Mouse (Mus musculus): Measurements from ENCODE around the gene 4921539E11Rik. TPM values are rescaled to one million over a fixed set of nuclear protein-coding genes. Genes with fewer than 3 reads are reported as not detected.

The 4921539E11Rik gene
- polyA plus RNA-seq, 1 experiment from 2014 or later = not detected

DNA sequence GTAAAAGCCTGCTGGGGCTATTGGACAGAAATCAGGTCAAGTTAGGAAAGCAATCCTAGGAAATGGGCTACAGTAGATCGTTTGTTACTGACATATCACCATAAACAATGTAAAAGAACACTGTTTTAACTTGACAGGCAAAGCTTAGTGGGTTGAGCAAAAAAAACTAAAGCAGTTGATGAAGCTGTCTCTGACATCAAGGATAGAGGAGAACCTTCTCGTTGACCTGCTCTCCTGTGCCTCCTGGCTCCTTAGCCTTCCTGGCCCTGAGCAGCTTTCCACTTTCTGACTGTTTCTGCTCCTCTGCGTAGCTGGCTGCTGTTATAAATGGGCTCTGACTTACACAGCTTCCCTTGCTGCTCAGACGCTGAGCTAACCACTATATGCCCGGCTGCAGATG, 27.3 kb downstream of the 4921539E11Rik start:
- Histone ChIP-seq H3K36me3 (ENCODE audit: control insufficient read depth, insufficient read depth, low read length) (no peaks in the 10 kb centered on the region), H3K4me3 (ENCODE audit: low read depth, low read length) (no peak overlapping the region), H3K27me3 (replicated peaks; ENCODE audit: control insufficient read depth, insufficient read depth, low read length) (no peaks in the 10 kb centered on the region), H3K27ac (ENCODE audit: low read depth, low read length) (no peak overlapping the region), H3K9me3 (ENCODE audit: control insufficient read depth, low read length) (no peaks in the 10 kb centered on the region), H3K9ac (ENCODE audit: low read depth, low read length) (no peak overlapping the region), H3K4me1 (replicated peaks; ENCODE audit: control insufficient read depth, insufficient read depth, low read length) (no peaks in the 10 kb centered on the region), H3K4me2 (no peak overlapping the region)
- no peak for ATAC-seq (replicated peaks; ENCODE audit: low FRiP score)
- DNase-seq (ENCODE audit: low spot score) = no peak
- WGBS = 57% methylated on average over 5 of the region's 5 CpGs

DNA sequence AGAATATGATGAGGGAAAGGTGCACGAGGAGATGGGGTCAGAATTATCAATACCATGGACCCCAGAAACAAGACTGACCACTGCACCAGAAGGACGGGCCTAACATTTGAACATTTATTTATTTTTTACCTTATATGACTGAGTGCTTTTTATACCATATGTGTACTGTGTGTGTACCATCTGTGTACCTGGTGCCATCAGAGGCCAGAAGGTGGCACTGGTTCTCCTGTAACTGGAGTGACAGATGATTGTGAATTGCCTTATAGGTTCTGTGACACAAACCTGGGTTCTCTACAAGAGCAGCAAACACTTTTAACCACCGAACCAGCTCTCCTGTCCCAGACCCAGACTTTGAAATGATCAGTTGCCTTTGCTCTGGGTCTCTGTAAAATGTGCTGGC, 31.8 kb downstream of the 4921539E11Rik start:
- Histone ChIP-seq H3K9me3 (ENCODE audit: control insufficient read depth, low read length) (no peaks in the 10 kb centered on the region), H3K4me2 (no peak overlapping the region), H3K9ac (ENCODE audit: low read depth, low read length) (no peak overlapping the region), H3K4me1 (replicated peaks; ENCODE audit: control insufficient read depth, insufficient read depth, low read length) (no peaks in the 10 kb centered on the region), H3K27ac (ENCODE audit: low read depth, low read length) (no peak overlapping the region), H3K36me3 (ENCODE audit: control insufficient read depth, insufficient read depth, low read length) (no peaks in the 10 kb centered on the region), H3K4me3 (ENCODE audit: low read depth, low read length) (no peak overlapping the region), H3K27me3 (replicated peaks; ENCODE audit: control insufficient read depth, insufficient read depth, low read length) (no peaks in the 10 kb centered on the region)
- WGBS = 85% methylated on average over 3 of the region's 3 CpGs
- DNase-seq (ENCODE audit: low spot score) (no peak), ATAC-seq (replicated peaks; ENCODE audit: low FRiP score) (no peak)

DNA sequence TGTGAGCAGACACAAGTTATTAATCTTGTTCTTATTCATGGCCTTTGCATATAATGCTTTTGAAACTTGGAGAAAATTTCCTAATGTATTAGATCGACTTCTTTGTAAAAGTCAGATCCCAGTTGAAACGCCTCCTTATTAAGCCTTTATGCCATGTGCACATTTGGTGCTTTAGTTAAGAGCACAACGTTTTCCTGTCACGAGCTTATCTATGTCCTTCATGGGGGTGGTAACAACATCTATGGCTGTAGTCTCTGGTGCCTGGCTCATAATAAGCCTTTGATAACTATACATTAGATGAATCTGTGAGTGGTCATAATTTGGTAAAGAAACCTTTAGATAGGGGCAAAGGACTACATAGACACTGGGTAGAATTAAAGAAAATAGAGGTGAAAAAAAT, 36.8 kb downstream of the 4921539E11Rik start:
- H3K9me3 ChIP-seq (ENCODE audit: control insufficient read depth, low read length) = no peaks in the 10 kb centered on the region
- H3K36me3 ChIP-seq (ENCODE audit: control insufficient read depth, insufficient read depth, low read length) = no peaks in the 10 kb centered on the region
- H3K9ac ChIP-seq (ENCODE audit: low read depth, low read length) = no peak overlapping the region
- H3K4me1 ChIP-seq (replicated peaks; ENCODE audit: control insufficient read depth, insufficient read depth, low read length) = no peaks in the 10 kb centered on the region
- no peak for DNase-seq (ENCODE audit: low spot score)
- no peak overlapping the region for H3K4me3 ChIP-seq (ENCODE audit: low read depth, low read length)
- no peak overlapping the region for H3K4me2 ChIP-seq
- no peak overlapping the region for H3K27ac ChIP-seq (ENCODE audit: low read depth, low read length)
- no peaks in the 10 kb centered on the region for H3K27me3 ChIP-seq (replicated peaks; ENCODE audit: control insufficient read depth, insufficient read depth, low read length)
- peak; percentile 57; the same call in 1 of the 2 replicates for ATAC-seq (replicated peaks; ENCODE audit: low FRiP score)
- 53% methylated on average over 4 of the region's 4 CpGs for WGBS

- WGBS = 39% methylated on average over 6 of the region's 6 CpGs
- no peak for ATAC-seq (replicated peaks; ENCODE audit: low FRiP score)
- Histone ChIP-seq H3K4me2 (no peak overlapping the region), H3K4me1 (replicated peaks; ENCODE audit: control insufficient read depth, insufficient read depth, low read length) (no peaks in the 10 kb centered on the region), H3K9me3 (ENCODE audit: control insufficient read depth, low read length) (no peaks in the 10 kb centered on the region), H3K36me3 (ENCODE audit: control insufficient read depth, insufficient read depth, low read length) (no peaks in the 10 kb centered on the region), H3K27me3 (replicated peaks; ENCODE audit: control insufficient read depth, insufficient read depth, low read length) (no peaks in the 10 kb centered on the region), H3K27ac (ENCODE audit: low read depth, low read length) (no peak overlapping the region), H3K4me3 (ENCODE audit: low read depth, low read length) (no peak overlapping the region), H3K9ac (ENCODE audit: low read depth, low read length) (no peak overlapping the region)
- no peak for DNase-seq (ENCODE audit: low spot score)
Measured at GRCm38 (mm10) chr4:103249436-103250085, 41.1 kb downstream of the 4921539E11Rik start.

- Histone ChIP-seq H3K36me3 (ENCODE audit: control insufficient read depth, insufficient read depth, low read length) (no peaks in the 10 kb centered on the region), H3K4me1 (replicated peaks; ENCODE audit: control insufficient read depth, insufficient read depth, low read length) (no peaks in the 10 kb centered on the region), H3K4me2 (no peak overlapping the region), H3K9me3 (ENCODE audit: control insufficient read depth, low read length) (no peaks in the 10 kb centered on the region), H3K4me3 (ENCODE audit: low read depth, low read length) (no peak overlapping the region), H3K27ac (ENCODE audit: low read depth, low read length) (no peak overlapping the region), H3K9ac (ENCODE audit: low read depth, low read length) (no peak overlapping the region), H3K27me3 (replicated peaks; ENCODE audit: control insufficient read depth, insufficient read depth, low read length) (no peaks in the 10 kb centered on the region)
- no peak for ATAC-seq (replicated peaks; ENCODE audit: low FRiP score)
- DNase-seq (ENCODE audit: low spot score) = no peak
- WGBS = 91% methylated on average over 2 of the region's 2 CpGs
Measured at GRCm38 (mm10) chr4:103247813-103248212, 42.9 kb downstream of the 4921539E11Rik start.

DNA sequence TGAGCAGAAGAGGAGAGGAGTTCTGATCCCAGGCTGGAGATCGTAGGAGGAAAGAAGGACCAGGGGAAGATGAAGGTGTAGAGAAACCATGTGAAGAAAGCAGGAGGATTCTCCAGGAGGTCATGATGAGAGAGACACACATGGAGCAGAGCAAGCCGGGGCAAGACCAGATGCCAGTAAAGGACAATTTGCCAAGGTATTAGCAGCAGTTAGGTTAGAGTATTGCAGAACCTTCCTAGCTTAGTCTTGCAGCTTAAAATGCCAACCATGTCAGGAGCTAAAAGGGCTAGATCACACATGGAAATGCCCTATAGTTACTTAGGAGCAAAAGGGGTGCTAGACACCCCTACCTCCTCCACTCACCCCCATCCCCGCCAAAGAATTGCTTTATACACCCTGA, 43.4 kb downstream of the 4921539E11Rik start:
- 79% methylated on average over 3 of the region's 3 CpGs for WGBS

GRCm38 (mm10) chr4:103232156-103232555, 58.5 kb downstream of the 4921539E11Rik start:
- no peak overlapping the region for H3K27ac ChIP-seq (ENCODE audit: low read depth, low read length)
- no peak overlapping the region for H3K4me3 ChIP-seq (ENCODE audit: low read depth, low read length)
- ATAC-seq (replicated peaks; ENCODE audit: low FRiP score) (no peak), DNase-seq (ENCODE audit: low spot score) (no peak)
- 69% methylated on average over 2 of the region's 2 CpGs for WGBS
- H3K4me2 ChIP-seq = no peak overlapping the region
- no peaks in the 10 kb centered on the region for H3K4me1 ChIP-seq (replicated peaks; ENCODE audit: control insufficient read depth, insufficient read depth, low read length)
- H3K27me3 ChIP-seq (replicated peaks; ENCODE audit: control insufficient read depth, insufficient read depth, low read length) = no peaks in the 10 kb centered on the region
- H3K36me3 ChIP-seq (ENCODE audit: control insufficient read depth, insufficient read depth, low read length) = no peaks in the 10 kb centered on the region
- no peak overlapping the region for H3K9ac ChIP-seq (ENCODE audit: low read depth, low read length)
- no peaks in the 10 kb centered on the region; the same call in 1 of the 2 replicates for H3K9me3 ChIP-seq (ENCODE audit: control insufficient read depth, low read length)

More for the DNA sequence above, 43.4 kb downstream of the 4921539E11Rik start:
- H3K9me3 ChIP-seq (ENCODE audit: control insufficient read depth, low read length) = no peaks in the 10 kb centered on the region
- H3K4me1 ChIP-seq (replicated peaks; ENCODE audit: control insufficient read depth, insufficient read depth, low read length) = no peaks in the 10 kb centered on the region
- H3K36me3 ChIP-seq (ENCODE audit: control insufficient read depth, insufficient read depth, low read length) = no peaks in the 10 kb centered on the region
- no peaks in the 10 kb centered on the region for H3K27me3 ChIP-seq (replicated peaks; ENCODE audit: control insufficient read depth, insufficient read depth, low read length)
- DNase-seq (ENCODE audit: low spot score) = no peak
- no peak overlapping the region for H3K4me3 ChIP-seq (ENCODE audit: low read depth, low read length)
- no peak for ATAC-seq (replicated peaks; ENCODE audit: low FRiP score)
- no peak overlapping the region for H3K9ac ChIP-seq (ENCODE audit: low read depth, low read length)
- no peak overlapping the region for H3K4me2 ChIP-seq
- no peak overlapping the region for H3K27ac ChIP-seq (ENCODE audit: low read depth, low read length)

DNA sequence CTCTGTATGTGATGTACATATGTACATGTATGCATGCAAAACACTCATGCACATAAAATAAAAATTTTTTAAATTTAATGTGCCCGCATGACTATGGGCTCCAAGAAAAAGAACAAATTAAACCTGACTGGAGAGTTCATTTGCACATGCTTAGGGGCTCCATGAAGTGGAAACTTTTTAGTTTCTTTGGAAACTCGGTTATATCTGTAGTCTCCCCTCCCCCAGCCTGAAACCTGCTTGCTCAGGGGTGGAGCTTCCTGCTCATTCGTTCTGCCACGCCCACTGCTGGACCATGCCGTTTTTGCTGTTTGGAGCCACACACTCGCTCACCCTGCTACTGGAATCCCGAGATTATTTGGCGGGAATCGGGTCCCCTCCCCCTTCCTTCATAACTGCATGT, 67.8 kb downstream of the 4921539E11Rik start:
- H3K9me3 ChIP-seq (ENCODE audit: control insufficient read depth, low read length) = no peaks in the 10 kb centered on the region
- no peaks in the 10 kb centered on the region for H3K27me3 ChIP-seq (replicated peaks; ENCODE audit: control insufficient read depth, insufficient read depth, low read length)
- no peak overlapping the region for H3K9ac ChIP-seq (ENCODE audit: low read depth, low read length)
- no peak overlapping the region for H3K4me3 ChIP-seq (ENCODE audit: low read depth, low read length)
- H3K4me1 ChIP-seq (replicated peaks; ENCODE audit: control insufficient read depth, insufficient read depth, low read length) = peaks cover 4% of the 10 kb centered on the region
- H3K4me2 ChIP-seq = peak overlapping the region; percentile 18; the same call in 1 of the 2 replicates
- DNase-seq (ENCODE audit: low spot score) = no peak
- no peaks in the 10 kb centered on the region for H3K36me3 ChIP-seq (ENCODE audit: control insufficient read depth, insufficient read depth, low read length)
- 30% methylated on average over 9 of the region's 9 CpGs for WGBS
- H3K27ac ChIP-seq (ENCODE audit: low read depth, low read length) = no peak overlapping the region
- peak; percentile 31; the same call in 1 of the 2 replicates for ATAC-seq (replicated peaks; ENCODE audit: low FRiP score)

- no peak for ATAC-seq (replicated peaks; ENCODE audit: low FRiP score)
- Histone ChIP-seq H3K4me3 (ENCODE audit: low read depth, low read length) (no peak overlapping the region), H3K4me1 (replicated peaks; ENCODE audit: control insufficient read depth, insufficient read depth, low read length) (peaks cover 4% of the 10 kb centered on the region), H3K36me3 (ENCODE audit: control insufficient read depth, insufficient read depth, low read length) (no peaks in the 10 kb centered on the region), H3K9me3 (ENCODE audit: control insufficient read depth, low read length) (no peaks in the 10 kb centered on the region), H3K9ac (ENCODE audit: low read depth, low read length) (no peak overlapping the region), H3K27ac (ENCODE audit: low read depth, low read length) (no peak overlapping the region), H3K27me3 (replicated peaks; ENCODE audit: control insufficient read depth, insufficient read depth, low read length) (no peaks in the 10 kb centered on the region), H3K4me2 (no peak overlapping the region)
- no peak for DNase-seq (ENCODE audit: low spot score)
- WGBS = 60% methylated on average over 6 of the region's 6 CpGs
Measured at GRCm38 (mm10) chr4:103221789-103222188, 68.9 kb downstream of the 4921539E11Rik start.
